Mouse (Mus musculus): ENCODE measurements around the gene Unc79. TPM values are rescaled to one million over a fixed set of nuclear protein-coding genes. Genes with fewer than 3 reads are reported as not detected.
A peak's percentile ranks its signal among the peaks of the same experiment; 100 is the strongest.

Gene Unc79
- 0.03 and 0.13 TPM in 2 replicates for polyA plus RNA-seq (2012; rRNA removed)

GRCm38 (mm10) chr12:102948778-102949394, at the start of gene Unc79:
Unc79 (plus strand) TSS chr12:102948859.
- under 1% methylated on average over 48 of the region's 48 CpGs for WGBS
- Histone ChIP-seq H3K4me1 (ENCODE audit: control insufficient read depth, insufficient read depth, low read length) (no peaks in the 10 kb centered on the region), H3K4me3 (ENCODE audit: insufficient read depth, low read depth, low read length) (peak within 1 kb of the TSS; percentile 34), H3K27me3 (replicated peaks; ENCODE audit: control insufficient read depth, insufficient read depth, low read length) (peaks cover 2% of the 10 kb centered on the region; the same call in 1 of the 2 replicates), H3K36me3 (ENCODE audit: control insufficient read depth, insufficient read depth, low read length) (no peaks in the 10 kb centered on the region), H3K27ac (ENCODE audit: insufficient read depth, low read depth, low read length) (no peak within 1 kb of the TSS)
- TF ChIP-seq POLR2A (IDR thresholded peaks at IDR 0.05; ENCODE audit: low read depth, low read length) (no peak), CTCF (conservative IDR thresholded peaks at IDR 0.05; ENCODE audit: insufficient read depth, insufficient read length, low read depth, low read length) (no peak)
- DNase-seq = no peak

DNA sequence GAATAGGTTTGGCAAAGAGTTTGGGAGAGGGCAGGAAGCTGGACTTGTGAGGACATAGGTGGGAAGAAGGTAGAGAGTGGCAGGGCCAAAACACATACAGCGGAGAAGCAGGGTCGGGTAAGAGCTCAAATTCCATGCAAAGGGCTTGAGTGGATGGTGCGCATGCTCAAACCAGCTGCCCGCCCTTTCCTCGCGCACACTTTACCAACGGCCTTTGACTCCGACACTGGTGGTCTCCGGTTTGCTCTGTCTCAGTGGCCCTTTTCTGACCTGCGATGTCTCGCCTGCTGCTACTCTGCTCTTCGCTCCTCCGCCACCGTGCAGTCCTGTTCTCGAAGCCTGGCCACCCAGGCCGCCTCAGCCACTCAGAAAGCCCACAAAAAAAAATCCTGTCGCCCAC, 49.6 kb upstream of the Unc79 start, which contains the start of gene Cox8c:
Gene Cox8c (plus strand): TSS at position 226 of the 400 bp plus-strand sequence.
- H3K4me3 ChIP-seq (ENCODE audit: insufficient read depth, low read depth, low read length) = no peak within 1 kb of the TSS
- no peaks in the 10 kb centered on the region for H3K36me3 ChIP-seq (ENCODE audit: control insufficient read depth, insufficient read depth, low read length)
- no peaks in the 10 kb centered on the region for H3K4me1 ChIP-seq (ENCODE audit: control insufficient read depth, insufficient read depth, low read length)
- DNase-seq = no peak
- no peaks in the 10 kb centered on the region for H3K27me3 ChIP-seq (replicated peaks; ENCODE audit: control insufficient read depth, insufficient read depth, low read length)
- no peak within 1 kb of the TSS for H3K27ac ChIP-seq (ENCODE audit: insufficient read depth, low read depth, low read length)
- WGBS = 93% methylated on average over 17 of the region's 17 CpGs
- TF ChIP-seq CTCF (conservative IDR thresholded peaks at IDR 0.05; ENCODE audit: insufficient read depth, insufficient read length, low read depth, low read length) = no peak

DNA sequence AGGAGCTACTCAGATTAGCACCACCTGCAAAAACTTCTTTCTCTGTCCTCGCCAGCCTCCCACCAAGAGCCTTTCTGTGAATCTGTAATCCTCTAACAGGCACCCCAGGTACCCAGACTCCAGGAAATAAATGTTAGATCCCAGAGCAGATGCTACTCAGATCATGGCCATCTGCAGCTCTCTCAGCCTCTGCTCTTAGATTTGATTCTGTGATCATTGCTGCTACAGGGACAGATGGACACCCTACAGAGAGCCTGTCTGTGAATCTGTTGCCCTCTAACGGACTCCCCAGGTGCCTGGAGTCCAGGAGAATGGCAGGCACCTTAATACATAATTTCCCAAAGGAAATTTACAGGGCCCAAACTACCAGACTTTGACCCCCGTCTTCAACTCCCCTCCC, 40.5 kb upstream of the Unc79 start:
- Histone ChIP-seq H3K27ac (ENCODE audit: insufficient read depth, low read depth, low read length) (no peak overlapping the region), H3K36me3 (ENCODE audit: control insufficient read depth, insufficient read depth, low read length) (no peaks in the 10 kb centered on the region), H3K27me3 (replicated peaks; ENCODE audit: control insufficient read depth, insufficient read depth, low read length) (no peaks in the 10 kb centered on the region), H3K4me3 (ENCODE audit: insufficient read depth, low read depth, low read length) (no peak overlapping the region), H3K4me1 (ENCODE audit: control insufficient read depth, insufficient read depth, low read length) (no peaks in the 10 kb centered on the region)
- 57% methylated on average over 3 of the region's 3 CpGs for WGBS
- TF ChIP-seq POLR2A (IDR thresholded peaks at IDR 0.05; ENCODE audit: low read depth, low read length) (no peak), CTCF (conservative IDR thresholded peaks at IDR 0.05; ENCODE audit: insufficient read depth, insufficient read length, low read depth, low read length) (no peak)
- DNase-seq = peak; percentile 1

DNA sequence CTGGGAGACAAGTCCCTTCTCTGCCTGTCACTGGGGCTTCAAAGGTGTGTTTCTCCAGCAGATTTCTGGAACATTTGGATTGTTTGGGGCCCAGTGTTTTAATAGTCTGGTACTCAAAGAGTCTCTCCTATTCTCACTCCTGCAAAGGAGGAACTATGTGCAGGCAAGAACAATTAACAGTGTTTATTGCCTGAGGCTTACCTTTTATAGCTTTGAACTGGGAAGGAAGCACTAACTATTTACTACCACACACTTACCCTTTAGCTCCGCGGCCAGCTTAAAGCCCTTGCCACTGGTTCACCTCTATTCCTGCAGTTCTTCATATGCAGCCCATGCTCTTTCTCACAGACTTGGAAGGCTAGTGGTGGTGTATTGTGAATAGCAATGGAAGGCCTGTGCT, 32.6 kb upstream of the Unc79 start:
- WGBS = 10% methylated on average over 2 of the region's 2 CpGs

GRCm38 (mm10) chr12:102929764-102930163, 18.9 kb upstream of the Unc79 start:
- H3K36me3 ChIP-seq (ENCODE audit: control insufficient read depth, insufficient read depth, low read length) = no peaks in the 10 kb centered on the region
- WGBS = 36% methylated on average over 4 of the region's 4 CpGs

More for the DNA sequence above, 32.6 kb upstream of the Unc79 start:
- TF ChIP-seq CTCF (conservative IDR thresholded peaks at IDR 0.05; ENCODE audit: insufficient read depth, insufficient read length, low read depth, low read length) (no peak), POLR2A (IDR thresholded peaks at IDR 0.05; ENCODE audit: low read depth, low read length) (no peak)
- Histone ChIP-seq H3K27ac (ENCODE audit: insufficient read depth, low read depth, low read length) (no peak overlapping the region), H3K27me3 (replicated peaks; ENCODE audit: control insufficient read depth, insufficient read depth, low read length) (no peaks in the 10 kb centered on the region), H3K4me1 (ENCODE audit: control insufficient read depth, insufficient read depth, low read length) (no peaks in the 10 kb centered on the region), H3K4me3 (ENCODE audit: insufficient read depth, low read depth, low read length) (no peak overlapping the region), H3K36me3 (ENCODE audit: control insufficient read depth, insufficient read depth, low read length) (no peaks in the 10 kb centered on the region)
- DNase-seq = no peak

DNA sequence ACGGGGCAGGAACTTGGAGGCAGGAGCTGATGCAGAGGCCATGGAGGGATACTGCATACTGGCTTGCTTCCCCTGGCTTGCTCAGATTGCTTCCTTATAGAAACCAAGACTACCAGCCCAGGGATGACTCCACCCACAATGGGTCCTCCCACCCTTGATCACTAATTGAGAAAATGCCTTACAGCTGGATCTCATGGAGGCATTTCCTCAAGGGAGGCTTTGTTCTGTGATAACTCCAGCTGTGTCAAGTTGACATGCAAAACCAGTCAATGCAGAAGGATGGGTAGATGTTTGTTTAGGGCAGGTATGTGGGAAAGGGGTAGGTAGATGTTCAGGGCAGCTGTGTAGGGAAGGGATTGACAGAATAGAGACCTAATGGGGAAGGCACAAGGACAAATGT, 18.3 kb upstream of the Unc79 start:
- Histone ChIP-seq H3K4me1 (ENCODE audit: control insufficient read depth, insufficient read depth, low read length) (no peaks in the 10 kb centered on the region), H3K27me3 (replicated peaks; ENCODE audit: control insufficient read depth, insufficient read depth, low read length) (no peaks in the 10 kb centered on the region), H3K36me3 (ENCODE audit: control insufficient read depth, insufficient read depth, low read length) (no peaks in the 10 kb centered on the region), H3K4me3 (ENCODE audit: insufficient read depth, low read depth, low read length) (no peak overlapping the region), H3K27ac (ENCODE audit: insufficient read depth, low read depth, low read length) (no peak overlapping the region)
- WGBS = 63% methylated on average over 1 of the region's 1 CpGs
- TF ChIP-seq POLR2A (IDR thresholded peaks at IDR 0.05; ENCODE audit: low read depth, low read length) (no peak), CTCF (conservative IDR thresholded peaks at IDR 0.05; ENCODE audit: insufficient read depth, insufficient read length, low read depth, low read length) (no peak)
- no peak for DNase-seq

More at GRCm38 (mm10) chr12:102929764-102930163, 18.9 kb upstream of the Unc79 start:
- no peak overlapping the region for H3K27ac ChIP-seq (ENCODE audit: insufficient read depth, low read depth, low read length)
- no peaks in the 10 kb centered on the region for H3K4me1 ChIP-seq (ENCODE audit: control insufficient read depth, insufficient read depth, low read length)
- H3K4me3 ChIP-seq (ENCODE audit: insufficient read depth, low read depth, low read length) = no peak overlapping the region
- DNase-seq = peak; percentile 47
- no peaks in the 10 kb centered on the region for H3K27me3 ChIP-seq (replicated peaks; ENCODE audit: control insufficient read depth, insufficient read depth, low read length)
- TF ChIP-seq POLR2A (IDR thresholded peaks at IDR 0.05; ENCODE audit: low read depth, low read length) (no peak), CTCF (conservative IDR thresholded peaks at IDR 0.05; ENCODE audit: insufficient read depth, insufficient read length, low read depth, low read length) (no peak)

DNA sequence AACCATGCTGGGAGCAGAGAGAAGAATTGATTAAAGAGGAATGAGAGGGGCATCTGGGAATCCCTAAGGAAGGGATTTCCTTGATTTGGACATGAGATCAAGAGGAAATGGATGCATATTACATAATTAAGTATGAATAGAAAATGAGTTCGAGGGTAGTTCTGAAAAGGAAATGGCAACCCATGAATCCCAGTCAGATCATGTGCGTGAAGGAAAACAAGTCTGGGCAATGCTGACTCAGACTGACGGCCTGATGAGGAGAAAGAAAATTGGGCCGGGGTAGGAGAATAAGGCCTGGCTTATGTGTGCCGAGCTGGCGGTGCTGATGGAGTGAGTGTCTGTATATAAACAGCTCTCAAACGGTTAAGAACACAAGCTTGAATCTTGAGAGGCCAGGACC, 17.9 kb upstream of the Unc79 start:
- H3K4me1 ChIP-seq (ENCODE audit: control insufficient read depth, insufficient read depth, low read length) = no peaks in the 10 kb centered on the region
- whole genome bisulfite sequencing = 89% methylated on average over 7 of the region's 7 CpGs
- no peak overlapping the region for H3K4me3 ChIP-seq (ENCODE audit: insufficient read depth, low read depth, low read length)
- TF ChIP-seq CTCF (conservative IDR thresholded peaks at IDR 0.05; ENCODE audit: insufficient read depth, insufficient read length, low read depth, low read length) (no peak), POLR2A (IDR thresholded peaks at IDR 0.05; ENCODE audit: low read depth, low read length) (no peak)
- no peak for DNase-seq
- no peak overlapping the region for H3K27ac ChIP-seq (ENCODE audit: insufficient read depth, low read depth, low read length)
- no peaks in the 10 kb centered on the region for H3K27me3 ChIP-seq (replicated peaks; ENCODE audit: control insufficient read depth, insufficient read depth, low read length)
- H3K36me3 ChIP-seq (ENCODE audit: control insufficient read depth, insufficient read depth, low read length) = no peaks in the 10 kb centered on the region
